Mouse (Mus musculus) forelimb bud, embryonic 11.5 days (tissue): ENCODE measurements at regions not wholly inside any gene's neighbourhood (a gene's known extent, or its start where the extent isn't known, plus 50 kb on each side); places are given as distances from the start of the nearest gene placed in this dataset.

ENCODE experiments used
- DNase-seq: peaks from one replicate; pipeline ENCODE4 v3.0.0-alpha.2; 2012; ENCODE audit warnings: low read depth, low spot score

GRCm38 (mm10) chr3:52861538-52861937 is 155.5 kb downstream of the Cog6 start:
- DNase-seq: no peak

GRCm38 (mm10) chr3:52859848-52860247 is 157.2 kb downstream of the Cog6 start:
- no peak for DNase-seq

DNA sequence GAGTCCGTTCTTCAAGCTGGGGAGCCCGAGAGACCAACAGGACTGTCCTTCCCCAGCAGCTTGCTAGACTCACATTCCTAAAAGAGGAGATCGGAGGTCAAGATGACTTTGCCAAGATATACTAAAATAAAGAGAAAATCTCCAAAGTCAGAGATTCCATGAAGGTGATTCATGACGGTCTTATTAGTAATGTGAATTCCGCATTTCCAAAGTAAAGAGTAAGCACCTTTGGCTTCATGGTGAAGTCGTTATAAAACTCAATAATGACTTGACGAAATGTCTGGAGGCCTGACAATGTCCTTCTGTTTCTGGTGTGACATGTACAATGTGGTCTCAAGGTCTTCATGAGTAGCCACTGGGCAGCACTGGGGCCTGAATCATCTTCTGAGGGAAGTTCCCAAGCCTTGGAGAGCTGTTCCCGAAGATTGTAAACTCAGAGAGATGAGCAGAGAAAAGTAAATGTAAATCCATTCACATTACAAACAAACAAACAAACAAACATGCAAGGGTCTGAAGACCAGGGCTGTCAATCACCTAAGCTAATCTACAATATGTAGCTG is 157.7 kb downstream of the Cog6 start:
- DNase-seq: no peak

GRCm38 (mm10) chr3:52858259-52858658 is 158.8 kb downstream of the Cog6 start:
- no peak for DNase-seq

- DNase-seq: no peak
These were observed 160.0 kb downstream of the Cog6 start for GRCm38 (mm10) chr3:52857076-52857475.

DNA sequence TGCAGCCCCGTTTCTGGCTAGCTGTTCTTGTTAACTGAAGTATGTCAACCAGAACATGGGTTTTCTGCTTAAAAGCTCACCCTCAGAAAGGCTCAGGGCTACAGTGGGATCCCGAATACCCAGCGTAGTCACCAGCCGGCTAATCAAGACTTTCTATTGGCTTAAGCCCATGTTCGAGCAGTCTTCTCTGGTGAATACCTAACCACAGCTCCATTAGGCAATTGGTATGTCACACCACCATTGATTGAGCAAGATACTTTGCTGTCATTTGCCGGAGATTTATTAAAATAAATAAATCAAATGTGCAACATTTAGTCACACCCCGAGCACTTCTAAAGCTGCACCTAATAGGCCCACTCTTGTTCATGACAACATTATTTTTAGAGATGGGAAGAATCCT is 162.5 kb downstream of the Cog6 start:
- no peak for DNase-seq

DNA sequence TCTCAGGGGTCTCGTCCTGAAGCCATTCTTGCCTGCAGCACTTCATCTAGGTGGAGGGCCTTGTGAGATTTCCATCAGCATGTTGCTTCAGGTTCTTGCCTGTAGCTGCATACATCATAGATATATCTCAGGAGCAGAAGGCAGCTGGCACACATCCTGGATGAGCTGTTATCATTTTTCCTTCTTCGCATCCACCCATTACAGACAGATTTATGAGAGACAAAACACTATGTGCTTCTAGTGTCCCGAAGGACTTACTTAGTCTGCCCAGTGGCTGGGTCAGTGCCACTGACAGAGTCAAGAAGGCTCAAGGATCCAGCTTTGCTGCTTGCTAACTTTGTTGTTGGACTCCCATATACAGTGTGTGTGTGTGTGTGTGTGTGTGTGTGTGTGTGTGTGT is 163.9 kb downstream of the Cog6 start:
- DNase-seq: no peak

- DNase-seq: no peak
These were observed 171.9 kb downstream of the Cog6 start for GRCm38 (mm10) chr3:52845166-52845565.

GRCm38 (mm10) chr3:52843998-52844397 is 173.0 kb downstream of the Cog6 start:
- peak; percentile 81 for DNase-seq

DNA sequence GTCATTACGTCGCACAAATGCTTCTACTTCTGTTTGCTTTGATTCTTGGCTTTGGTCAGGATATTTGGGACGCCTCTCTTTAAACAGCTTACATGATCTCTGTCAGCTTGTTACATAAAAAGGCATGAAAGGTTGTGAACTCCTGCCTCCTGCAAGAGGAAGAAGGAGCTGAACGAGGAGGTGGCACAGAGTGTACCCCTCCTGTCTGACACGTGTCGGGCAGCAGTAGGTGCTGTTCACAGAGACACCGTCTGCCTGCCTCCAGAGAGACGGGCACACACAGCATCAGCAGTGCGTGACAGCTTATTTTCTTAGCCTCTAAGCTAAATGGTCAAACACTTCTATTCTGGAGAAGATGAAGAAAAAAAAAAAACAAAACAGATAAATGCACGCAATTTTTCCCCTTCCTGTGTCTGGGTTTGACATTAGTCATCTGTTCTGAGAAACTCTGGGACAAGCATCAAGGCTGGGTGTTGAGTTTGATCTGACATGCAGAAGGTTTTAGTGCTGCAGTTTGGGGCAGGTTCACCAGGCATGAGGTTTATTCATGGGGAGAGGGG is 174.1 kb downstream of the Cog6 start:
- DNase-seq: no peak

DNA sequence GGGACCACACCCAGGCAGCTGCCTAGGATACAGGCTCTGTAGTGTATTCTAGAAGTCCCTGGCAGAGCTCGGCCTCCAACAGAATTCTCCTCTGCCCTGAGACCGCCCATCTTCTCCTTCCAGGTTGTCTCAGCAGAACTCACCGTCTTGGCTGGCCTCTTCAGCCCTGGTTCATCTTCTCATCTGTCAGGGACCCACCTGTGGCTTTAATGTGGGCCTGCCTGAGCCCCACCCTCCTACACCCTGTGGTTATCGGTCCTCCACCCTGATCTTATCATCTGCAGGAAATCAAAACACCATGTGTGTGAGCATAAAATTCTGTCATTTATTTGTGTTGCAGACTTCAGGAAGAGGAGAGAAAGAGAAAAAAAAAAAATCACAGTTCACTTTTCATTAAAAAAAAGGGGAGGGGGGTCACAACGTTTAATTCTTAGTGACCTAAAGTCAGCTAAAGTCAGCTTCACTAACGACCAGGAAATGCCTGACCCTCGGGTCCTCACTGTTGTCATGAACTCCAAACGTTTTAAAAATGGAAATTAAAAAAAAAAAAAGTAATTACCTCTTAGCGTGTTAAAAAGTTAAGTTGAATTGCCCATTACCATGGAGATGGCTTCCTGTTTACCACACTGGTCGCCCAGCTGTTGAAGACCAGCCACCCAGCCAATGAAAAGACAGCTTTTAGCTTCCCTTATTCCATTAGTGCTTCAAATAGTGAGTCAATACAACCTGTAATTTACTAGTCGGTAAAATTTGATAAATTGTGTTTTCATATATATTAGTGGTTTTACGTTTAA is 176.7 kb downstream of the Cog6 start:
- peak; percentile 54 for DNase-seq

DNA sequence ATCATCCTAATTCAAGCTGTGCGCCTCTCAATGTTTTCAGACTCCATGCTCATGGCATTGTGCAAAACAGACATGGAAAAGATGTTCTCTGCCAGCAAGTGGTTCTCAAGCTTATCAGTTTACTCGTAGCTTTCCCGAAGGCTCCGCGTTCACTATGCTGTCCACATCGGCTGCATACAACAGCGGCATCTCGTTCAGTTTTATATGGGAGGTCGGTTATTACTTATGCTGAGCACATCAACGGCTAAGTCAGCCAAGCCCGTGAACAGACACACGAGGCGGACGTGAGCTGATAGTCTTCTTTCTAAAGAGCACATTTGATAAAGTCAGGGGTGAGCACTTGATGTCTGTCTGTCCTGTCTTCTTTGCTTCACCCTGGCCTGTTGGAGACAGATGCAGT is 179.0 kb downstream of the Cog6 start:
- DNase-seq: no peak

DNA sequence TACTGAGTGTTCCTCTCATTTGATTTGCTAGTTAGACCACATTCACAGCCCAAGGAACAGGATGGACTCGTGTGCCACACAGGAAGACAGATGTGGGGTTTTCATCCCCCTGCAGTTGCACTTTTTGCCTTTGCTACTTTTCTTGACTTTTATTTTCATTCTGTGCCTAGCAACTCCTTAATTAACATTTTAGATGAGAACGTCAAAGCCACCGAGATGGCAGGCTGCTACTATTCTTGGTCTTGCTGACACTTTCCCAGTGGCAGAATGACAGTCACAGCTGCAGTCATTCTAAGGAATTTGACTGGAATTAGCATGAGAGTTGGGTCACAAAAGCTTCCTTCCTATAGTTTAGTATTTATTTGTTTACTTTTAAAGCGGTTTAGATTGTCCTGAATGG is 179.5 kb downstream of the Cog6 start:
- no peak for DNase-seq

DNA sequence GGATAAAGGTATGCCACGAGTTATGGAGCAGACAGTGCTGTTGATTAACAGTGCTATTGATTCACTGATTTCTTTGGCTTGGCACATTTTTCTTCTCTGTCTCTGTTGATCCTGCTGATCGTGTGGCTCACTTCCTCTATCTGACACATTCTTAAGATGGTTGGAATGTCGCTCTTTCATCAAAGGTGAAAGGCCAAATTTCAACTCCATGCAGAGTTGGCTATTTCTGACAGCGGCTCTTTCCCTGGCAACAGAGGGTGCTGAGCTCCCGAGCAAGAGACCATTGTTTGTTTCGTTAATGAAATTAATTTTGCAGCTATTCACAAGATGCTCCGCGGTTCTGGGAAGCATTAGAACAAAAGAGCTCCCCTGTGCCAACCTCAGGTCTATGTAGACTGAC is 180.3 kb downstream of the Cog6 start:
- no peak for DNase-seq

- no peak for DNase-seq
These were observed 184.6 kb downstream of the Cog6 start for GRCm38 (mm10) chr3:52832421-52832820.

DNA sequence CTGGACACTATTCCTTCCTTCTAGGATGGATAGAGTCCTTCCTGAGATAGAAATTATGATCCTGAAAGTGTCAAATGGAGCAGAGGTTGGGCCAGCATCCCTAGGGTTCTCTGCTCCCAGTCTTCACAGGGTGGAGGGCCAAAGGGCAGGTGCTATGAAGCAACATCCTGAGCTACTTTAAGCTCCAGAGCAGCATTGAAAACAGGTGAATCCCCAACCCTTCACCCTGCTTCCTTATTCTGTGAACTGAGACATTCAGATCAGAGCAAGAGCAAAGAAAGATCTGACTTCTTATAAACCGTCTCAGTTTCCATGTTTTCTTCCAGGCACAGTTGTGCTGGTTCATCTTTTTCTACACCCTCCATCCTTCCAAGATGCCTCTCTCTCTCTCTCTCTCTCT is 185.1 kb downstream of the Cog6 start:
- no peak for DNase-seq

GRCm38 (mm10) chr3:52830101-52830500 is 186.9 kb downstream of the Cog6 start:
- DNase-seq: no peak

GRCm38 (mm10) chr3:52829069-52829468 is 188.0 kb downstream of the Cog6 start:
- no peak for DNase-seq

GRCm38 (mm10) chr3:52828473-52828872 is 188.6 kb downstream of the Cog6 start:
- no peak for DNase-seq

DNA sequence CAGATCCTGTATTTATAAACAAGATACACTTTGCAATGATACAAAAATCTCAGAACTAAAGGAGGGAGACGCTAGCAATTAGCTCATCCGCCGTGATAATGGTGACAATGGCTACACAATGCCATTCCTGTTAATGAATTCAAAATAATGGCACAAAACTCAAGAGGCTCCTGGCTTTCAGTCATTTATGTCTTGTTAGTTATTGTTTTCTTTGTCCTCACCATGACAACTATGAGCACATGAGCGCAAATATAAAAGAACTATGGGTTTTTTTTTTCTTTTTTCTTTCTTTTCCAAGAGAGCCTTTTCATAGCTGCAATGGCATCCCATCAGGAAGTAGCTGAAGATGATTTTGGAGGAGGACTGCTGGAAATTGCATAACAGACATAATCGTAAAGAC is 194.2 kb downstream of the Cog6 start:
- no peak for DNase-seq

- no peak for DNase-seq
These were observed 195.6 kb downstream of the Cog6 start for GRCm38 (mm10) chr3:52821450-52821849.

- DNase-seq: no peak
These were observed 198.6 kb downstream of the Cog6 start for GRCm38 (mm10) chr3:52818401-52818800.

DNA sequence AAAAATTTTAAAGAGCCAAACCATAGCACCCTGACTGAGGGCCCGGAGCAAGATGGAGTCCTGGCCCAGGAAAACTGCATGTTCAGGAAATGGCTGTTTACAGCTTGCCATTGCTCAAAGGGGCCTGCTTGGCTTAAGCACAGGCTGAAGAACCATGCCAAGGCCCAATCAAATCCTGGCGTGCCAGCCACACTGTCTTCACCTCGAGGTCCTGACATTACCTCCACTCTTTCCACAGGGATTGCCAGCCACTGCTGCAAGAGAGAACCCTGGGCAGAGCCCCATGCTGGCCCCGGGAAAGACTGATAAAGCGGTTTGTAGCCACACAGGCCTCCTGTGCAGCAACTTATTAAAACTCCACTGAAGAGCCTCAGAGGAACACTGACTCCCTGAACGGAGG is 199.6 kb downstream of the Cog6 start:
- DNase-seq: no peak
